8 mouse cellular contexts compared by ENCODE assay signal in genomic region chr9:59281871-59282682, GRCm38 (mm10). TPM values are rescaled to one million over a fixed set of nuclear protein-coding genes. Genes with fewer than 3 reads are reported as not detected.
DNase-seq lines count a peak whose midpoint lies in the region; ATAC-seq lines count a peak whose summit lies in the region.

No protein-coding gene starts in this region.

- no peaks in the 10 kb centered on the region for H3K9me3 ChIP-seq in intestine, embryonic 15.5 days
- H3K9me3 ChIP-seq in midbrain, embryonic 10.5 days (replicated peaks), result no peaks in the 10 kb centered on the region

- H3K27ac ChIP-seq in intestine, embryonic 15.5 days, result no peak overlapping the region
- no peak overlapping the region for H3K27ac ChIP-seq in midbrain, embryonic 10.5 days (replicated peaks)

- no peak overlapping the region for H3K9ac ChIP-seq in intestine, embryonic 15.5 days

- WGBS in intestine, embryonic 15.5 days, result 38% methylated on average over 23 of the region's 27 CpGs
- 48% methylated on average over 27 of the region's 27 CpGs for WGBS in midbrain, embryonic 10.5 days

- peak; percentile 80 to 85 for DNase-seq in adrenal gland, adult 18-20 months (ENCODE audit: low spot score in 2 of 2)
- DNase-seq in embryo, embryonic 10.5 days (ENCODE audit: low spot score), result peak; percentile 81
- peak; percentile 72 to 73 for DNase-seq in gastrocnemius, postnatal 36 days
- peak; percentile 77 for DNase-seq in left cerebral cortex, postnatal 36 days (ENCODE audit: low spot score in 2 of 2)
- DNase-seq in midbrain, embryonic 10.5 days (ENCODE audit: low spot score), result peak; percentile 81
- peak; percentile 65 to 71 for DNase-seq in right cerebral cortex, postnatal 36 days (ENCODE audit: low spot score in 2 of 2)
- DNase-seq in urinary bladder, postnatal 36 days (ENCODE audit: low spot score in 2 of 2), result peak; percentile 59 to 77

- no peak overlapping the region for H3K4me3 ChIP-seq in intestine, embryonic 15.5 days (replicated peaks)
- H3K4me3 ChIP-seq in midbrain, embryonic 10.5 days, result peak overlapping the region; percentile 14; the same call in 1 of the 2 replicates

- peak; percentile 61; the same call in 1 of the 2 replicates for ATAC-seq in intestine, embryonic 15.5 days

- peaks cover 7% of the 10 kb centered on the region for H3K4me1 ChIP-seq in intestine, embryonic 15.5 days (replicated peaks)
- H3K4me1 ChIP-seq in midbrain, embryonic 10.5 days, result peaks cover 12% of the 10 kb centered on the region

- peak overlapping the region; percentile 46 for H3K4me2 ChIP-seq in intestine, embryonic 15.5 days (replicated peaks)

- intact Hi-C loops in gastrocnemius, postnatal 36 days (cut with DNase I), result loop anchor here (5.0 kb wide), 1 partner anchor 380 kb away; no protein-coding TSS in a partner anchor
- intact Hi-C loops in left cerebral cortex, postnatal 36 days (cut with DNase I), result loop anchor here (1.0 to 5.0 kb wide), 2 partner anchors 268 to 380 kb away; no protein-coding TSS in a partner anchor

- no peaks in the 10 kb centered on the region for H3K27me3 ChIP-seq in intestine, embryonic 15.5 days (replicated peaks)
- H3K27me3 ChIP-seq in midbrain, embryonic 10.5 days (ENCODE audit: low read depth, poor library complexity, severe bottlenecking), result no peaks in the 10 kb centered on the region

- H3K36me3 ChIP-seq in intestine, embryonic 15.5 days, result no peaks in the 10 kb centered on the region
- no peaks in the 10 kb centered on the region for H3K36me3 ChIP-seq in midbrain, embryonic 10.5 days

RNA-seq across cellular contexts. Expression of gene Adpgk, which starts 9.3 kb away (rescaled TPM):
- total RNA-seq in adrenal gland, adult 18-20 months (2021), result 10 to 100 TPM; 25.4 to 31.9 TPM
- total RNA-seq in gastrocnemius, postnatal 36 days (2021), result 1 to 10 TPM; 6.5 to 8.5 TPM
- polyA plus RNA-seq in intestine, embryonic 15.5 days (2015; fragmentation: Nextera tagmentation; extraction: Ambion mirVana), result 31.1 and 31.3 TPM in 2 replicates
- 10 to 100 TPM; 14.8 to 16.2 TPM for total RNA-seq in left cerebral cortex, postnatal 36 days (2021)
- 40.0 TPM in 2 replicates for polyA plus RNA-seq in midbrain, embryonic 10.5 days (2016; fragmentation: Nextera tagmentation; extraction: Ambion mirVana)
